Mouse (Mus musculus) liver, adult 2 months (tissue): ENCODE data around the gene Ampd3.

Source experiments
- CTCF ChIP-seq: fragments of 200-500 bp; IDR thresholded peaks from 2 replicates; pipeline ENCODE4 v1.5.1; 2011; ENCODE audit warnings: low read depth, low read length, control low read depth
- POLR2A ChIP-seq: fragments of 200-500 bp; IDR thresholded peaks from 2 replicates; pipeline ENCODE4 v1.6.1; 2011; ENCODE audit warnings: low read length, control low read depth; ENCODE audit not compliant: insufficient read depth; ENCODE audit errors: extremely low read depth

DNA sequence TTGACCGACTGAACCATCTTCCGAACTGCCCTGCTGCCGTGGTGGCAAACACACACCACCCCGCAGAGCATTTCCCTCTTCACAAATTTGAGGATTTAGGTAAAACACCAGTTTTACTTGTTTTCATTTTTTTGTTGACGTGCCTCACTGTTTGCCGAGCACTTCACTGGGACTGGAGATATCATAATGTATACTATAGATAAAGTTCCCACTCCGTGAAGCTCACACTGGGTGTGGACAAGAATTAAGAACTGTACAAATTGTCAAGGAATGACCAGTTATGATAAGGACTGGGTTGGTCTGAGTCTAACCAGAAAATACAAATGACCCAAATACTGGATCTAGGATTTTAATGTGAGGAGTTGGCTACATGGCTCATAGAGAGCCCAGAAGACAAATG is 10.9 kb downstream of the Ampd3 start:
- no peak for TF ChIP-seq CTCF
- no peak for TF ChIP-seq POLR2A
